Mouse (Mus musculus) heart, embryonic 13.5 days (tissue): ENCODE measurements around the gene Ppy. TPM values are rescaled to one million over a fixed set of nuclear protein-coding genes. Genes with fewer than 3 reads are reported as not detected.

Source experiments
- ATAC-seq: fragments of 200-750 bp; cut with Nextera tagmentation; 2 replicates; pipeline ENCODE4 v1.8.0; 2017; ENCODE audit warnings: moderate TSS enrichment; ENCODE audit not compliant: insufficient number of reproducible peaks, low FRiP score, low TSS enrichment; ENCODE audit errors: extremely low read depth
- H3K27ac ChIP-seq: fragments of 300-500 bp; sonication (generic); replicated peaks from 2 replicates; pipeline ENCODE4 v1.5.1; 2015; ENCODE audit warnings: moderate library complexity, mild to moderate bottlenecking, inconsistent platforms
- H3K27me3 ChIP-seq: fragments of 300-500 bp; sonication (generic); replicated peaks from 2 replicates; pipeline ENCODE4 v1.6.1; 2015; ENCODE audit warnings: mild to moderate bottlenecking, inconsistent platforms
- H3K36me3 ChIP-seq: fragments of 300-500 bp; sonication (generic); 2 replicates; pipeline ENCODE4 v1.6.1; 2015; ENCODE audit warnings: mild to moderate bottlenecking, inconsistent platforms
- H3K4me1 ChIP-seq: fragments of 300-500 bp; sonication (generic); 2 replicates; pipeline ENCODE4 v1.6.1; 2015; ENCODE audit warnings: inconsistent platforms
- H3K4me2 ChIP-seq: fragments of 300-500 bp; sonication (generic); 2 replicates; pipeline ENCODE4 v1.6.1; 2015; ENCODE audit warnings: inconsistent platforms, mild to moderate bottlenecking, moderate library complexity
- H3K4me3 ChIP-seq: fragments of 300-500 bp; sonication (generic); 2 replicates; pipeline ENCODE4 v1.5.1; 2015; ENCODE audit warnings: moderate library complexity, mild to moderate bottlenecking, inconsistent platforms
- H3K9ac ChIP-seq: fragments of 300-500 bp; sonication (generic); 2 replicates; pipeline ENCODE4 v1.6.1; 2015; ENCODE audit warnings: inconsistent platforms, mild to moderate bottlenecking, moderate library complexity
- H3K9me3 ChIP-seq: fragments of 300-500 bp; sonication (generic); 2 replicates; pipeline ENCODE4 v1.6.1; 2016; ENCODE audit warnings: inconsistent platforms
- WGBS: fragments of 180-500 bp; shearing (Covaris S2); methylation state at CpG from one replicate; pipeline ENCODE4 v1.1.7; 2015; ENCODE audit warnings: mixed read lengths; 5-methylcytosine and 5-hydroxymethylcytosine counted together
- polyA plus RNA-seq: library from polyadenylated mRNA; unstranded; fragments of >200 nt; fragmentation: Nextera tagmentation; extraction: Ambion mirVana; gene quantifications from 2 replicates; pipeline ENCODE4 v1.2.1, GENCODE M21; 2015

The Ppy gene
- polyA plus RNA-seq, 1 experiment from 2014 or later: not detected

DNA sequence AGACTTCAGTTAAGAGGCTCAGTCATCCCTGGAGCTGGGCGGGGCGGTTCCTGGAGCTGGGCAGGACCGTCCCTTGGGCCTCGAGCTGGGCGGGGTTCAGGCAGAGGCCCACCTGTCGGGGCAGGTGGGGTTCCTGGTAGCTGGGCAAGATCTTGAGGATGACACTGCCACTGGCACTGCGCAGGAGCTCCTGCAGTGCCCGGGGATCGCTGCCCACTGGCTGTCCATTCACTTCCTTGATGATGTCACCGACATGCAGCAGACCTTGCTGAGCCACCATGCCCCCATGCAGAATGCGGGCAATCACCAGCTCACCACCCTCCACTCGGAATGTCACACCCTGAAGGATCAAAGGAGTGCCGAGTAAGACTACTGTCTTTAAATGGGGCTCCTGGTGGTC is 38.0 kb downstream of the Ppy start:
- WGBS: 71% methylated on average over 13 of the region's 13 CpGs
- H3K4me1 ChIP-seq: peaks cover 9% of the 10 kb centered on the region; the same call in 1 of the 2 replicates
- ATAC-seq: no peak

DNA sequence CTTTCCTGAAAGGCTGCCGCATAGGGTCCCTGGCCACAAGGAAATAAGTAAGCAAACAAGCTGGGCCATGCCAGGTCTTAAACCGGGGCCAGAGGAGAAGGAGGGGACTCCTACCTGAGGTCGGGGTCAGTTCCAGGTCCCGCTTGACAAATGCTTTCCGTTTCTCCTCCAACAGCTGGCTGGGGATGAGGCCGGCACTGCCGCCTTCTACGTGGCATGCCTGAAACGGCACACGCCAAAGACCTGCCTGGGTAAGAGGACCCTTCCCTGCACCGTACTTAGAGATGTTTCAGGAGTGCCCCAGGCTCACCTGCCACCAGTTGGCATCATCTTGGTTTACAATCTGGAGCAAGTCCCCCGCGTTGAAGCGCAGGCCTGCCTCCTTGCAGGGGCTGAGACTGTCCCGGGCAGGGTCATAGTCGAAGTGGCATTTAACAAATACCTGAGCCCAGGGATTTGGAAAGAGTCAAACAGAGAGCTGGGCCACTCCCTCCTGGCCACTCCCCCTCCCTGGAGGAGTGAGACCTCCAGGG is 39.1 kb downstream of the Ppy start:
- WGBS: 38% methylated on average over 16 of the region's 16 CpGs
- peaks cover 9% of the 10 kb centered on the region; the same call in 1 of the 2 replicates for H3K4me1 ChIP-seq
- H3K4me2 ChIP-seq: peak overlapping the region; percentile 82
- H3K4me3 ChIP-seq: no peak overlapping the region
- ATAC-seq: no peak
- peaks cover 35% of the 10 kb centered on the region for H3K36me3 ChIP-seq
- peaks cover 16% of the 10 kb centered on the region for H3K27me3 ChIP-seq
- H3K27ac ChIP-seq: no peak overlapping the region
- H3K9me3 ChIP-seq: no peaks in the 10 kb centered on the region
- H3K9ac ChIP-seq: no peak overlapping the region

More for the DNA sequence above, 38.0 kb downstream of the Ppy start:
- H3K36me3 ChIP-seq: peaks cover 35% of the 10 kb centered on the region
- H3K4me3 ChIP-seq: no peak overlapping the region
- no peaks in the 10 kb centered on the region for H3K9me3 ChIP-seq
- H3K4me2 ChIP-seq: no peak overlapping the region
- peaks cover 16% of the 10 kb centered on the region for H3K27me3 ChIP-seq
- no peak overlapping the region for H3K9ac ChIP-seq
- no peak overlapping the region for H3K27ac ChIP-seq

DNA sequence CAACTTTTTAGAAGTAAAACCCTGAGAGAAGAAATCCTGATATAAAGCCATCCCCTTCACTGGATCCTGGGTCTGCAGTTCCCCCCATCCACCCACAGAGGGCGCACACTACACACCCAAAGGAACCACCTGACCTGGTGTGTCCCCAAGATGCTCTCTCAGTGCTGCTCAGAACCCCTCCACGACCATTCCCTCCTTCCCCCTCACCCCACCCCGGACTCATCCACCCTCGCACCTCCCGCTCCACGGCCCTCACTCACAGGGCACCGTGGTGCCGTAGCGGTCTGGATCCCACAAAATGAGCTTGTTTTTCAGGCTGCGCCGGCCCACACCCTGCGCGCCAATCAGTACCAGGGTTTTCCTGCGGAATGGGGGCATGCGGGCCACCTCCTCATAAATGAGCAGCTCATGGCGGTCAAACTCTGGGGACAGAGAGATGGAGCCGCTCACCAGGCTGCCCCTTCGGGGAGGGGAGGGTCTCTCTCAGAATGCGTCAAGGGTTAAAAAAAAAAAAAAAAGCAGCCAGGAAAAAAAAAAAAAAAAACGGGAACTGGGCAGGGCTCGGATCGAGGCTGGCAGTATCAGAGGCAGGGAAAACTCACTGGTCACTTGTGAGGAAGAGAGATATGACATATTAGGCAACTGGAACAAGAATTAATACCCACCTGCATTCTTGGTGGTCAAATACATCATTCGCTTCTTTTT is 39.7 kb downstream of the Ppy start:
- H3K27ac ChIP-seq: no peak overlapping the region
- peak overlapping the region; percentile 82 for H3K4me2 ChIP-seq
- H3K27me3 ChIP-seq: peaks cover 16% of the 10 kb centered on the region
- peaks cover 35% of the 10 kb centered on the region for H3K36me3 ChIP-seq
- ATAC-seq: no peak
- 5% methylated on average over 23 of the region's 23 CpGs for WGBS
- peak overlapping the region; percentile 74 for H3K9ac ChIP-seq
- H3K4me1 ChIP-seq: peaks cover 9% of the 10 kb centered on the region; the same call in 1 of the 2 replicates
- H3K9me3 ChIP-seq: no peaks in the 10 kb centered on the region
- peak overlapping the region; percentile 50 for H3K4me3 ChIP-seq

DNA sequence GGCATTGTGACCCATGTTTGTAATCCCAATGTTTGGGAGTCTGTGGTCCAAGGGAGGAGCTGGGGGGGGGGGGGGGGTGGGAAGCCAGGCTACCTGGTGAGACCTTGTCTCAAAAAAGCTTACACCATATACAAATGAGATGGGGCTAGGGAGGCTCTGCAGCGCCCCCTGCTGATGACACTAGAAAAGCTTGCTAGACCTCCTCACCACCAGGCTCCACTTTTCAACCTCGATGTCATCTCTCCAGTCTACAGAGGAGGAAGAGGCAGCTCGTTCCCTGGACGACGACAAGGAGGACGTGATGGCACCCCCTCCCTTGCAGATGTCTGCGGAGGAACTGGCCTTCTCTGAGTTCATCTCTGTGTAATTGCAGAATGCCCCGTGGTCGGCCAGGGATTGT is 47.3 kb downstream of the Ppy start:
- H3K27ac ChIP-seq: no peak overlapping the region
- WGBS: 24% methylated on average over 9 of the region's 9 CpGs
- H3K9ac ChIP-seq: no peak overlapping the region
- H3K4me1 ChIP-seq: peaks cover 6% of the 10 kb centered on the region; the same call in 1 of the 2 replicates
- ATAC-seq: no peak
- H3K36me3 ChIP-seq: peaks cover 5% of the 10 kb centered on the region
- no peaks in the 10 kb centered on the region for H3K9me3 ChIP-seq
- H3K4me2 ChIP-seq: no peak overlapping the region
- H3K27me3 ChIP-seq: no peaks in the 10 kb centered on the region
- H3K4me3 ChIP-seq: no peak overlapping the region

DNA sequence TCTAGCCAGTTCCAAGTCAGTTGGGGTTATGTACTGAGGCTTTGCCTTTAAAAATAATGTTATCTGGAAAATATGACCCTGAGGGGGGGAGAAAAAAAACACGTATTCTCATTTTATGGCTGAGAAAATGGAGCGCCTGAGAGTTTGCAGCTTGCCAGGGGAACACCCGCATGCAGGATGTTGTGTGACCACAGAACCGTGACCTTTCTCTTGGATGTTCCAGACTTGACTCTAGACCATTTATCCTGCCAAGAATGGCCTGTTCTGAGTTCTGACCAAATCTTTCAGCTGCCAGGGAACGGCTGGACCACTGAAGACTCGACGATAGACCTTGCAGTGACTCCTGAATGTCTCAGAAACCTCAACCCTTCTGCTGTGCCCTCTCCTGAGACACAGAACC is 47.9 kb downstream of the Ppy start:
- Histone ChIP-seq H3K9ac (no peak overlapping the region), H3K4me2 (no peak overlapping the region), H3K27ac (peak overlapping the region; percentile 80; the same call in 1 of the 2 replicates), H3K4me1 (peaks cover 6% of the 10 kb centered on the region; the same call in 1 of the 2 replicates), H3K27me3 (no peaks in the 10 kb centered on the region), H3K36me3 (no peaks in the 10 kb centered on the region), H3K4me3 (no peak overlapping the region), H3K9me3 (no peaks in the 10 kb centered on the region)
- 66% methylated on average over 7 of the region's 7 CpGs for WGBS
- ATAC-seq: no peak

DNA sequence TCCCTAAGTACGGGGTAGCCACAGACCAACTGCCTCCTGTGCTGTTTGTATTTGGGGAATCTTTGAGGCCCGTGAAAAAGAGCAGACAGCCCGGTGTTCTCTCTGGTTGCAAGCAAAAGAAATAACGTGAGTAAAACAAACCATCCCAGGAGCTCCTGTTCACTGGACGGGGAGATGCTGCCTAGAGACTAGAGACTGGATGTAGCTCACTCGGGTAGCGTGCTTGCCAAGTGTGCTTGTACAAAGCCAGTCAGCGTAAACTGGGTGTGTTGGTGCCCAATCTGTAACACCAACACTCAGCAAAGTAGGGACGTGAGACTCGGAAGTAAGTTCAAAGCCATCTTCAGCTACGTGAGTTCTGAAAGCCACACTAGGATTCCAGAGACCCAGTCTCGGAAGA is 48.4 kb downstream of the Ppy start:
- H3K27ac ChIP-seq: peak overlapping the region; percentile 80
- no peak for ATAC-seq
- 72% methylated on average over 12 of the region's 12 CpGs for WGBS

DNA sequence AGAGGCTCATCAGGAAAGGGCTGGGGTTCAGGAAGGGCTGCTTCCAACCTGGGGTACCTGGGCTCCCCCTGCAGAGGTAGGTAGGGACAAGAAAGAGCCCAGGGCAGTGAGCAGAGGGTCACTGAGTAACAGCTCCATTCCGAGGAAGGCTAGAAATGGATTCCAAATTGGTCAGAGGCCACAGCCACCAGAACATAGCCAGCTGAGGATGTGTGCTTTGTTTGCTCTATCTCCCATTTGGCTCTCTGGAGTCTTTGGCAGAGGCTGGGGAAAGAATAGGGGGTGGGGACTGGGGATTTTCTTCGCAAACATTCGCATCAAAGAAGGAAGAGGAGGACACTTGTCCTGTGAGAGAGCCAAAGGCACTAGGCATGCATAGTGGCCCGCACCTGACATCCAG is 49.2 kb downstream of the Ppy start:
- no peak overlapping the region for H3K4me2 ChIP-seq
- no peaks in the 10 kb centered on the region for H3K36me3 ChIP-seq
- H3K9ac ChIP-seq: no peak overlapping the region
- no peak overlapping the region for H3K4me3 ChIP-seq
- ATAC-seq: no peak
- H3K4me1 ChIP-seq: peaks cover 6% of the 10 kb centered on the region; the same call in 1 of the 2 replicates
- H3K9me3 ChIP-seq: no peaks in the 10 kb centered on the region
- H3K27ac ChIP-seq: peak overlapping the region; percentile 80
- H3K27me3 ChIP-seq: no peaks in the 10 kb centered on the region
- 46% methylated on average over 4 of the region's 4 CpGs for WGBS

More for the DNA sequence above, 48.4 kb downstream of the Ppy start:
- no peaks in the 10 kb centered on the region for H3K9me3 ChIP-seq
- H3K9ac ChIP-seq: no peak overlapping the region
- peaks cover 6% of the 10 kb centered on the region; the same call in 1 of the 2 replicates for H3K4me1 ChIP-seq
- no peaks in the 10 kb centered on the region for H3K27me3 ChIP-seq
- no peaks in the 10 kb centered on the region for H3K36me3 ChIP-seq
- no peak overlapping the region for H3K4me3 ChIP-seq
- no peak overlapping the region for H3K4me2 ChIP-seq

DNA sequence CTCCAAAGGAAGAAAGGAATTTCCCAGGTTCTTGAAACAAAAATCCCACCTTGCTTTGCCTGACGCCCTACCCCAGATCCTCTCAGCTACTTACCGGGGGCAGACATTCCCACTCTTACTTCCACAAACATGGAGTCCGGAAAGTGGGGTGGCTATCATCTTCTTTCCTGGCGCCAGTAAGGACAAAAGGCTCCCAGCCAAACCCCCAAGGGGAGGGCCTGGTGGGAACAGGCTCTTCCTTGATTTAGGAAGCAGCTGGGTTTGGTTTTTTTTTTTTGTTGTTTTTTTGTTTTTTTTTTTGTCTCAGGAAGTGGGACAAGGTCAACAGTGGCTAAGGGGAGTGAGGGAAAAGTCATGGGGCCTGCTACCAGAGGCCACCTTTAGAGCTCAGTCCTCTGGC is 49.6 kb downstream of the Ppy start:
- no peak overlapping the region for H3K4me3 ChIP-seq
- H3K4me2 ChIP-seq: peak overlapping the region; percentile 16; the same call in 1 of the 2 replicates
- H3K36me3 ChIP-seq: no peaks in the 10 kb centered on the region
- 42% methylated on average over 4 of the region's 4 CpGs for WGBS
- peak overlapping the region; percentile 80 for H3K27ac ChIP-seq
- 0 out of 2 replicates have a peak, but pooled peaks have one; percentile 3 for ATAC-seq
- no peak overlapping the region; the same call in 1 of the 2 replicates for H3K9ac ChIP-seq
- H3K4me1 ChIP-seq: peaks cover 6% of the 10 kb centered on the region; the same call in 1 of the 2 replicates
- H3K9me3 ChIP-seq: no peaks in the 10 kb centered on the region
- H3K27me3 ChIP-seq: no peaks in the 10 kb centered on the region

Other genes starting within 250 kb of the Ppy start
- gene Meox1, start 206.9 kb downstream of the Ppy start, polyA plus RNA-seq: 15.6 and 19.4 TPM in 2 replicates
- gene Sost, start 134.3 kb downstream of the Ppy start, polyA plus RNA-seq: 0.87 and 1.8 TPM in 2 replicates
- not detected in 2 replicates for gene Cfap97d1, start 117.0 kb downstream of the Ppy start, polyA plus RNA-seq
- 50.3 and 53.6 TPM in 2 replicates for gene Dusp3, start 114.3 kb downstream of the Ppy start, polyA plus RNA-seq
- 2.9 and 3.8 TPM in 2 replicates for gene Mpp3, start 72.9 kb downstream of the Ppy start, polyA plus RNA-seq
- 2.7 and 2.9 TPM in 2 replicates for gene Cd300lg, start 59.8 kb downstream of the Ppy start, polyA plus RNA-seq
- 10.6 and 11.0 TPM in 2 replicates for gene Mpp2, start 12.8 kb downstream of the Ppy start, polyA plus RNA-seq
- gene Pyy, start 6.5 kb upstream of the Ppy start, polyA plus RNA-seq: 1.2 TPM in 1 of 2 replicates, not detected in the other
- 0.33 TPM in 1 of 2 replicates, not detected in the other for gene Nags, start 44.2 kb upstream of the Ppy start, polyA plus RNA-seq
- 32.4 and 38.4 TPM in 2 replicates for gene Tmem101, start 55.1 kb upstream of the Ppy start, polyA plus RNA-seq
- 80.7 and 97.0 TPM in 2 replicates for gene Lsm12, start 84.0 kb upstream of the Ppy start, polyA plus RNA-seq
- gene G6pc3, start 88.3 kb upstream of the Ppy start, polyA plus RNA-seq: 25.6 and 29.3 TPM in 2 replicates
- gene Hdac5, start 128.8 kb upstream of the Ppy start, polyA plus RNA-seq: 82.9 and 89.4 TPM in 2 replicates
- 12.3 and 13.5 TPM in 2 replicates for gene BC030867, start 147.6 kb upstream of the Ppy start, polyA plus RNA-seq
- gene Asb16, start 167.4 kb upstream of the Ppy start, polyA plus RNA-seq: 0.09 TPM in 1 of 2 replicates, not detected in the other
- gene Tmub2, start 183.6 kb upstream of the Ppy start, polyA plus RNA-seq: 36.8 and 41.2 TPM in 2 replicates
- 8.5 and 9.2 TPM in 2 replicates for gene Atxn7l3, start 195.3 kb upstream of the Ppy start, polyA plus RNA-seq
- 51.1 and 53.1 TPM in 2 replicates for gene Ubtf, start 218.4 kb upstream of the Ppy start, polyA plus RNA-seq